Mouse (Mus musculus): Measurements from ENCODE around the gene Emc10. TPM values are rescaled to one million over a fixed set of nuclear protein-coding genes. Genes with fewer than 3 reads are reported as not detected.
A peak's percentile ranks its signal among the peaks of the same experiment; 100 is the strongest.

Emc10 gene
- polyA plus RNA-seq, 1 experiment from 2014 or later, result 97.0 TPM

GRCm38 (mm10) chr7:44491391-44491790 lies 4.9 kb downstream of the Emc10 start:
- H3K27me3 ChIP-seq (replicated peaks), result no peaks in the 10 kb centered on the region
- H3K4me1 ChIP-seq (replicated peaks), result peaks cover 13% of the 10 kb centered on the region
- no peak overlapping the region for H3K4me2 ChIP-seq (replicated peaks)
- no peak overlapping the region for H3K4me3 ChIP-seq (replicated peaks)
- peaks cover 34% of the 10 kb centered on the region for H3K36me3 ChIP-seq
- no peak overlapping the region for H3K9ac ChIP-seq
- H3K9me3 ChIP-seq, result no peaks in the 10 kb centered on the region
- no peak for ATAC-seq
- 94% methylated on average over 5 of the region's 5 CpGs for WGBS
- no peak overlapping the region for H3K27ac ChIP-seq

GRCm38 (mm10) chr7:44490281-44490680 lies 6.0 kb downstream of the Emc10 start:
- H3K9ac ChIP-seq, result no peak overlapping the region
- WGBS, result 87% methylated on average over 4 of the region's 4 CpGs
- H3K27ac ChIP-seq, result no peak overlapping the region
- peaks cover 7% of the 10 kb centered on the region; the same call in 1 of the 2 replicates for H3K4me1 ChIP-seq (replicated peaks)
- no peak overlapping the region for H3K4me3 ChIP-seq (replicated peaks)
- peaks cover 34% of the 10 kb centered on the region for H3K36me3 ChIP-seq
- ATAC-seq, result no peak
- no peaks in the 10 kb centered on the region for H3K27me3 ChIP-seq (replicated peaks)
- no peaks in the 10 kb centered on the region for H3K9me3 ChIP-seq
- no peak overlapping the region for H3K4me2 ChIP-seq (replicated peaks)

DNA sequence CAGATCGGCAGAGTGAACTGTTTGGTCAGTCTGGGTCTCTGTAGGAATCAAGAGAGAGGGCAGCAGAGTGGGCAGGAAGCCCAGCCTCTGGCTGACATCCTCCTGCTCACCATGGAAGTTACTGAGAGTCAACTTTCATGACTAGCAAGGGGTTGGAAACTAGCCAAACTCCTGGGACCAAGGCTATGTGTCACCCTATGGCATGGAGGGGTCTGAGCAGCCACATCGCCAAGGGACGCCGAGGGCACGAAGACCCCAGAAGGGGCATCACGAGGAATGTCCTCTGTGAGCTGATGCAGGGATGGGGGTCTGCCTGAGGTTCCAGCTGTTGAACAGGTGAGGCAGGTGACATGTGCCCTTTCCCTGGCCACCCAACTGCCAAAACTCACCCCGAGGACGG lies 7.8 kb downstream of the Emc10 start:
- 92% methylated on average over 8 of the region's 8 CpGs for WGBS
- Histone ChIP-seq H3K9ac (no peak overlapping the region), H3K4me1 (replicated peaks) (no peaks in the 10 kb centered on the region), H3K9me3 (no peaks in the 10 kb centered on the region), H3K4me3 (replicated peaks) (no peak overlapping the region), H3K27ac (no peak overlapping the region), H3K36me3 (peaks cover 34% of the 10 kb centered on the region), H3K4me2 (replicated peaks) (no peak overlapping the region), H3K27me3 (replicated peaks) (no peaks in the 10 kb centered on the region)
- no peak for ATAC-seq

- no peaks in the 10 kb centered on the region for H3K9me3 ChIP-seq
- WGBS, result 89% methylated on average over 7 of the region's 7 CpGs
- ATAC-seq, result no peak
- peaks cover 30% of the 10 kb centered on the region for H3K36me3 ChIP-seq
- H3K27me3 ChIP-seq (replicated peaks), result no peaks in the 10 kb centered on the region
- H3K4me1 ChIP-seq (replicated peaks), result no peaks in the 10 kb centered on the region
- H3K4me2 ChIP-seq (replicated peaks), result no peak overlapping the region
- H3K27ac ChIP-seq, result no peak overlapping the region
- H3K9ac ChIP-seq, result no peak overlapping the region
- H3K4me3 ChIP-seq (replicated peaks), result no peak overlapping the region
Measured at GRCm38 (mm10) chr7:44487936-44488335, 8.4 kb downstream of the Emc10 start.

DNA sequence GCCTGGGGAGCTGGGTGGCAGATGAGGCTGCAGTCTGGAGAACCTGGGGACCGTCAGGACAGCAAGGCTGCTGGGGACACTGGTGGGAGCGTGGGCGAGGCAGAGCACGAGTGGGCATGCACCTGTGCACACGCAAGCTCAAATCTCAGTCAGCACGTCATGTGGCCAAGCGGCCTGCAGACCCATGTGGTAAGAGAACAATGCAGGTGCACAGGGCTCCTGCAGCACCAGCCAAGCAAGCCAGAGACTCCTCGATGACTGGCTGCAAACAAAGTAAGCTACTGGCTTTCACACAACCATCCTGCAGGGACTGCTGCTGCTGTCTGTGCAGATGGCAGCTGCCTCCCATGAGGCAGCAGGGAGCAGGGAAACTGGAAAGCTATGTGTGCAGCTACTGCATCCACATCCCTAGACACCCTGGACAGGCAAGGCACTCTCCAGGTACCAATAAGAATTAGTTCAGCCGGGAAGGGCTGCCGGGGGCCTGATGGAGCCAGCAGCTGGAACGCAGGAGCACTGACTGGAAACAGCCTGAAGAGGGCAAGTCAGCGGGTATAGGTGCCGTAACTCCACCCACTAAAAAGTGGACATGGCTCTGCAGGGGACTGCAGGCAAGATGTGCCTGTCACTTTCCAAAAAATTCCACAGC lies 9.3 kb downstream of the Emc10 start:
- no peaks in the 10 kb centered on the region for H3K4me1 ChIP-seq (replicated peaks)
- H3K36me3 ChIP-seq, result peaks cover 22% of the 10 kb centered on the region
- no peak overlapping the region for H3K4me3 ChIP-seq (replicated peaks)
- no peak overlapping the region for H3K9ac ChIP-seq
- no peak for ATAC-seq
- H3K4me2 ChIP-seq (replicated peaks), result no peak overlapping the region
- H3K27ac ChIP-seq, result no peak overlapping the region
- 63% methylated on average over 13 of the region's 13 CpGs for WGBS
- no peaks in the 10 kb centered on the region for H3K27me3 ChIP-seq (replicated peaks)
- no peaks in the 10 kb centered on the region for H3K9me3 ChIP-seq

DNA sequence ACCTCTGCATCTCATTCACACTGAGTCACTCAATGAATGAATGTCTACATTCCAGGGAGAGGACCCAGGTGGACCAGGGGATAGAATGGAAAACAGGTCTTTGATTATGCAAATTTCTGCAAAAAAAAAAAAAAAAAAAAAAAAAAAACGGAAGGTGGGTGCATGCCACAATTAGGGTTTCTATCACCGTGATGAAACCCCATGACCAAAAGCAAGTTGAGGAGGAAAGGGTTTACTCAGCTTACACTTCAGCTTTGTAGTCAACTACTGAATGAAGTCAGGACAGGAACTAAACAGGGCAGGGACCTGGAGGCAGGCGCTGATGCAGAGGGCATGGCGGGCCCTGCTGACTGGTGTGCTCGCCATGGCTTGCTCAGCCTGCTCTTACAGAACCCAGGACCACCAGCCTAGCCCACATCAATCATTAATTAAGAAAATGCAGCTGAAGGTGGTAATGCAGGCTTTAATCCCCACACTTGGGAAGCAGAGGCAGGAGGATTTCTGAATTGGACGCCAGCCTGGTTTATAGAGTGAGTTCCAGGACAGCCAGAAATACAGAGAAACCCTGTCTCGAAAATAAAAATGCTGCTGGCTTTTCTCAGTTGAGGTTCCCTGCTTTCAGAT lies 10.6 kb downstream of the Emc10 start:
- Histone ChIP-seq H3K4me3 (replicated peaks) (no peak overlapping the region), H3K4me1 (replicated peaks) (no peaks in the 10 kb centered on the region), H3K9me3 (no peaks in the 10 kb centered on the region), H3K4me2 (replicated peaks) (no peak overlapping the region), H3K27ac (no peak overlapping the region), H3K9ac (no peak overlapping the region), H3K27me3 (replicated peaks) (no peaks in the 10 kb centered on the region; the same call in 1 of the 2 replicates), H3K36me3 (peaks cover 9% of the 10 kb centered on the region)
- WGBS, result 73% methylated on average over 7 of the region's 7 CpGs
- ATAC-seq, result no peak

GRCm38 (mm10) chr7:44484841-44485571 lies 11.3 kb downstream of the Emc10 start:
- 36% methylated on average over 5 of the region's 5 CpGs for WGBS
- H3K9ac ChIP-seq, result no peak overlapping the region
- no peak overlapping the region for H3K4me2 ChIP-seq (replicated peaks)
- no peaks in the 10 kb centered on the region for H3K9me3 ChIP-seq
- ATAC-seq, result peak; percentile 73
- no peak overlapping the region for H3K27ac ChIP-seq
- no peaks in the 10 kb centered on the region; the same call in 1 of the 2 replicates for H3K27me3 ChIP-seq (replicated peaks)
- peaks cover 3% of the 10 kb centered on the region; the same call in 1 of the 2 replicates for H3K36me3 ChIP-seq
- no peak overlapping the region for H3K4me3 ChIP-seq (replicated peaks)
- H3K4me1 ChIP-seq (replicated peaks), result no peaks in the 10 kb centered on the region

GRCm38 (mm10) chr7:44484109-44484508 lies 12.2 kb downstream of the Emc10 start:
- Histone ChIP-seq H3K4me3 (replicated peaks) (no peak overlapping the region), H3K36me3 (no peaks in the 10 kb centered on the region), H3K9ac (no peak overlapping the region), H3K4me1 (replicated peaks) (no peaks in the 10 kb centered on the region), H3K4me2 (replicated peaks) (no peak overlapping the region), H3K27me3 (replicated peaks) (no peaks in the 10 kb centered on the region; the same call in 1 of the 2 replicates), H3K27ac (no peak overlapping the region), H3K9me3 (no peaks in the 10 kb centered on the region)
- ATAC-seq, result no peak
- 94% methylated on average over 1 of the region's 1 CpGs for WGBS

GRCm38 (mm10) chr7:44482836-44483435 lies 13.4 kb downstream of the Emc10 start:
- 67% methylated on average over 3 of the region's 3 CpGs for WGBS
- peak; percentile 39; the same call in 1 of the 2 replicates for ATAC-seq

GRCm38 (mm10) chr7:44475046-44475614 lies 21.2 kb downstream of the Emc10 start:
- Histone ChIP-seq H3K27me3 (replicated peaks) (peaks cover 14% of the 10 kb centered on the region), H3K4me2 (replicated peaks) (no peak overlapping the region), H3K27ac (no peak overlapping the region), H3K9me3 (no peaks in the 10 kb centered on the region), H3K9ac (no peak overlapping the region), H3K4me3 (replicated peaks) (no peak overlapping the region), H3K36me3 (no peaks in the 10 kb centered on the region), H3K4me1 (replicated peaks) (peaks cover 18% of the 10 kb centered on the region)
- 43% methylated on average over 5 of the region's 5 CpGs for WGBS
- ATAC-seq, result no peak

More at GRCm38 (mm10) chr7:44482836-44483435, 13.4 kb downstream of the Emc10 start:
- H3K9me3 ChIP-seq, result no peaks in the 10 kb centered on the region
- H3K27me3 ChIP-seq (replicated peaks), result no peaks in the 10 kb centered on the region; the same call in 1 of the 2 replicates
- no peak overlapping the region for H3K4me2 ChIP-seq (replicated peaks)
- H3K4me1 ChIP-seq (replicated peaks), result no peaks in the 10 kb centered on the region
- no peaks in the 10 kb centered on the region for H3K36me3 ChIP-seq
- no peak overlapping the region for H3K27ac ChIP-seq
- H3K4me3 ChIP-seq (replicated peaks), result no peak overlapping the region
- H3K9ac ChIP-seq, result no peak overlapping the region

DNA sequence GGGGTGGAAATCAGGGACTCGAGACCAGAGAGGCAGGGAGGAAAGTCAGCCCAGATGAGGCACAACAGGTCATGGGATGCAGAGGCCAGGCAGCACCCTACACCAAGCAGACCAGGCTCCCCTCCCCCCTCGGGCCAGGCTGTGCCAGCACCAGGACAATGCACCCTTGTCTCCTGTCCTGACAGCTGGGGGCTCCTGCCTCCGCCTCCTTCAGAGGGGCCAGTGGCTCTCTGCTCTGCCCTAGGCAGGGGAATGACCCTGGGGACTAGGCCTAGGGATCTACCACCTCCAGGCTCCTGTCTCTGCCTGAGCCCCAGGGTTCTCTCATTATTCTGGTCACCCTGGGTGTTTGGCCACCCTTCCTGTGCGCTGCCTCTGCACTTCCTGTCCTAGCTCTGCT lies 21.9 kb downstream of the Emc10 start:
- H3K9ac ChIP-seq, result no peak overlapping the region
- no peaks in the 10 kb centered on the region for H3K9me3 ChIP-seq
- H3K4me2 ChIP-seq (replicated peaks), result no peak overlapping the region
- peaks cover 14% of the 10 kb centered on the region for H3K27me3 ChIP-seq (replicated peaks)
- H3K27ac ChIP-seq, result 0 out of 2 replicates have a peak overlapping the region, but pooled peaks have one; percentile 18
- WGBS, result 30% methylated on average over 4 of the region's 4 CpGs
- peaks cover 18% of the 10 kb centered on the region for H3K4me1 ChIP-seq (replicated peaks)
- ATAC-seq, result peak; percentile 66
- H3K36me3 ChIP-seq, result no peaks in the 10 kb centered on the region
- H3K4me3 ChIP-seq (replicated peaks), result no peak overlapping the region
